Mouse (Mus musculus): ENCODE data around the gene Ndufb4.

DNA sequence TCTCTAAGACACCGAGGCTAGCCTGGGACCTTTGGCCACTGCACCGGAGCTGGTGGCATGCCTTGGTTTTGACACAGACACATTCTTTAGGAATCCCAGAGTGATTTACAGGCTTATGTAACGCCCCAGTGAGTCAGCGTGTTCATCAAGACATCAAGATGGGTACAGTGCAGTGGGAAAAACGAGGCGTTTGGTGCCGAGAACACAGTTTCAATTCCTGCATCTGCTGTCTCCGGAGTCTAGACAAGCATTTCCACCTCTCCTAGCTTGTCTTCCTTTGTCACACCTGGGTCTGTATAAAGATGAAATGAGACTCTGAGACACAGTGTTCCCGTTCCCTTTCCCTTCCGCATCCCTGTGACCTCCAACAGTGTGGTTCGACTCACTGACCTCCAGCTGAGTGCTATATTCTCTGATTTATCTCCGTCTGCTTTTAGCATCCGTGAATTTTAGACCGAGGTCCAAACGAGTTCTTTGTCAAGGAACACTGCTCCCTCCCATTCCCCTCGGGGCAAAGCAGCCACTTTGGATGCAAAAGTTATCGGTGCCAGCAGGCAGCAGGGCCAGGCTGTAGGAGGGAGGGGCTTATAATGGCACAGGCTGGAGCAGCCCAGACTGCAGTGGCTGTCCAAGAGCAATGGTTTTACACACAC is 21.9 kb upstream of the Ndufb4 start:
- no peak for TF ChIP-seq POLR2A (IDR thresholded peaks at IDR 0.05; ENCODE audit: insufficient read depth, low read depth, low read length)
- TF ChIP-seq CTCF (IDR thresholded peaks at IDR 0.05; ENCODE audit: insufficient read depth, low read depth, low read length) = no peak

All from olfactory bulb, adult 2 months (tissue).